Mouse (Mus musculus): Measurements from ENCODE around the gene Trit1.

GRCm38 (mm10) chr4:123022896-123023295 lies 6.5 kb downstream of the Trit1 start:
- TF ChIP-seq CTCF (IDR thresholded peaks at IDR 0.05; ENCODE audit: control insufficient read depth, insufficient read depth, low read length) (no peak), POLR2A (IDR thresholded peaks at IDR 0.05; ENCODE audit: borderline replicate concordance, control insufficient read depth, low read depth, low read length) (no peak)

Data from bone marrow, adult 2 months (tissue).